Mouse (Mus musculus) embryonic stem cell, embryonic (primary cell): ENCODE results near the gene Ovgp1.
"Not testable (repeated sequence)": the region's sequence is repeated elsewhere in the genome, so short reads cannot be mapped to it uniquely, and the experiment has no call there.

Experiments used
- CTCF ChIA-PET, 4 experiments: fragments of 300-600 bp in 2 of 4; fragments of 350-600 bp in 2 of 4; sonication (Branson Sonifier 250); formaldehyde crosslinking; loops; one replicate each; lab custom pipeline; 2022; ENCODE audit warnings: inconsistent platforms in 2 of 4; lab: Charles Lee
- POLR2A ChIA-PET, 4 experiments: fragments of 300-600 bp in 2 of 4; fragments of 350-600 bp in 2 of 4; sonication (Branson Sonifier 250); formaldehyde crosslinking; loops; one replicate each; lab custom pipeline; 2022; ENCODE audit warnings: antibody characterized with exemption in 4 of 4, inconsistent platforms in 1 of 4; lab: Charles Lee

The Ovgp1 gene

GRCm38 (mm10) chr3:105959999-105960398, 13.5 kb upstream of the Ovgp1 start, which contains the start of gene Atp5f1:
Gene Atp5f1 (minus strand): TSS chr3:105960099.
- POLR2A ChIA-PET = interaction anchor here in 3 of 4 experiments (0.9 to 5.4 kb wide), 13 partner anchors 9 to 588 kb away, joined by 3 to 94 read pairs (median 8); partner anchors contain the start of genes Ovgp1 (in 2 of the 3), Cept1 (in 1 of the 3), Ddx20 (in 1 of the 3) and Dram2 (in 1 of the 3)
- CTCF ChIA-PET = interaction anchor here in 2 of 4 experiments (0.6 to 1.0 kb wide), 2 partner anchors 285 to 1130 kb away, joined by 3 read pairs; no protein-coding TSS in a partner anchor

- ChIA-PET POLR2A (interaction anchor here in 3 of 4 experiments (0.6 to 5.4 kb wide), 11 partner anchors 8 to 867 kb away, joined by 3 to 94 read pairs (median 6); partner anchors contain the start of genes Ovgp1 (in 3 of the 3), Cept1 (in 1 of the 3), Ddx20 (in 1 of the 3) and Dram2 (in 1 of the 3)), CTCF (interaction anchor here in 1 of 4 experiments (1.0 kb wide), 1 partner anchor 286 kb away, joined by 3 read pairs; no protein-coding TSS in a partner anchor)
Observed at GRCm38 (mm10) chr3:105960700-105961099, 12.8 kb upstream of the Ovgp1 start.

GRCm38 (mm10) chr3:105971831-105972446, 1.6 kb upstream of the Ovgp1 start:
- POLR2A ChIA-PET = interaction anchor here in 3 of 4 experiments (0.7 to 9.9 kb wide), 10 partner anchors 8 to 43 kb away, joined by 3 to 94 read pairs (median 4); partner anchors contain the start of genes Wdr77 (in 2 of the 3) and Atp5f1 (in 1 of the 3)

GRCm38 (mm10) chr3:105974174-105974573, 663 bp downstream of the Ovgp1 start:
- ChIA-PET POLR2A (interaction anchor here in 3 of 4 experiments (1.0 to 9.9 kb wide), 9 partner anchors 9 to 15 kb away, joined by 3 to 94 read pairs (median 4); partner anchors contain the start of genes Wdr77 (in 3 of the 3) and Atp5f1 (in 1 of the 3)), CTCF (no interaction called here)

More at GRCm38 (mm10) chr3:105971831-105972446, 1.6 kb upstream of the Ovgp1 start:
- CTCF ChIA-PET = no interaction called here

- POLR2A ChIA-PET = interaction anchor here in 1 of 4 experiments (0.9 to 1.1 kb wide), 2 partner anchors 21 to 31 kb away, joined by 3 read pairs; no protein-coding TSS in a partner anchor
- CTCF ChIA-PET = interaction anchor here in 1 of 4 experiments (0.6 kb wide), 1 partner anchor 1195 kb away, joined by 3 read pairs; no protein-coding TSS in a partner anchor
Observed at GRCm38 (mm10) chr3:105989611-105990010, 16.1 kb downstream of the Ovgp1 start.

- ChIA-PET CTCF (interaction anchor here in 1 of 4 experiments (1.2 kb wide), 1 partner anchor 76 kb away, joined by 3 read pairs; no protein-coding TSS in a partner anchor), POLR2A (no interaction called here)
Observed at GRCm38 (mm10) chr3:105991653-105992283, 18.3 kb downstream of the Ovgp1 start.

- ChIA-PET POLR2A (no interaction called here), CTCF (interaction anchor here in 1 of 4 experiments (0.7 kb wide), 1 partner anchor 881 kb away, joined by 4 read pairs; no protein-coding TSS in a partner anchor)
Observed at GRCm38 (mm10) chr3:105994730-105995129, 21.2 kb downstream of the Ovgp1 start.

- CTCF ChIA-PET = interaction anchor here in 3 of 4 experiments (0.7 to 1.4 kb wide), 4 partner anchors 10 to 327 kb away, joined by 3 to 4 read pairs (median 4); no protein-coding TSS in a partner anchor
- POLR2A ChIA-PET = interaction anchor here in 3 of 4 experiments (0.6 to 1.5 kb wide), 5 partner anchors 11 to 547 kb away, joined by 3 to 5 read pairs (median 3); partner anchors contain the start of genes Wdr77 (in 2 of the 3), Cept1 (in 1 of the 3) and Dram2 (in 1 of the 3)
Observed at GRCm38 (mm10) chr3:106000707-106001375, 27.3 kb downstream of the Ovgp1 start.

- CTCF ChIA-PET = interaction anchor here (0.7 to 1.4 kb wide), 5 partner anchors 11 to 327 kb away, joined by 3 to 4 read pairs (median 3); no protein-coding TSS in a partner anchor
- POLR2A ChIA-PET = interaction anchor here in 3 of 4 experiments (0.6 to 1.5 kb wide), 5 partner anchors 10 to 546 kb away, joined by 3 to 5 read pairs (median 3); partner anchors contain the start of genes Wdr77 (in 2 of the 3), Cept1 (in 1 of the 3) and Dram2 (in 1 of the 3)
Observed at GRCm38 (mm10) chr3:106001416-106002370, 28.2 kb downstream of the Ovgp1 start.

GRCm38 (mm10) chr3:106003360-106003759, 29.8 kb downstream of the Ovgp1 start:
- CTCF ChIA-PET = not testable (repeated sequence)
- POLR2A ChIA-PET = interaction anchor here in 1 of 4 experiments (0.6 kb wide), 1 partner anchor 1666 kb away, joined by 3 read pairs; no protein-coding TSS in a partner anchor

- ChIA-PET POLR2A (no interaction called here), CTCF (no interaction called here)
Observed at GRCm38 (mm10) chr3:106014546-106014945, 41.0 kb downstream of the Ovgp1 start, which contains the start of gene Pifo. Gene Pifo (minus strand): TSS chr3:106014646.

- CTCF ChIA-PET = interaction anchor here in 1 of 4 experiments (0.6 kb wide), 1 partner anchor 109 kb away, joined by 4 read pairs; no protein-coding TSS in a partner anchor
- POLR2A ChIA-PET = no interaction called here
Observed at GRCm38 (mm10) chr3:106021840-106022239, 48.3 kb downstream of the Ovgp1 start.

GRCm38 (mm10) chr3:106024135-106024534, 50.6 kb downstream of the Ovgp1 start:
- ChIA-PET POLR2A (no interaction called here), CTCF (no interaction called here)

GRCm38 (mm10) chr3:106032781-106033180, 59.3 kb downstream of the Ovgp1 start, which contains the start of gene Chil5:
Gene Chil5 (minus strand): TSS chr3:106032814.
- ChIA-PET POLR2A (no interaction called here), CTCF (no interaction called here)
